Mouse (Mus musculus): Measurements from ENCODE around the gene Snx3. TPM values are rescaled to one million over a fixed set of nuclear protein-coding genes. Genes with fewer than 3 reads are reported as not detected.
A peak's percentile ranks its signal among the peaks of the same experiment; 100 is the strongest.

Snx3 gene
- polyA plus RNA-seq, 1 experiment from 2014 or later, result 240 TPM

DNA sequence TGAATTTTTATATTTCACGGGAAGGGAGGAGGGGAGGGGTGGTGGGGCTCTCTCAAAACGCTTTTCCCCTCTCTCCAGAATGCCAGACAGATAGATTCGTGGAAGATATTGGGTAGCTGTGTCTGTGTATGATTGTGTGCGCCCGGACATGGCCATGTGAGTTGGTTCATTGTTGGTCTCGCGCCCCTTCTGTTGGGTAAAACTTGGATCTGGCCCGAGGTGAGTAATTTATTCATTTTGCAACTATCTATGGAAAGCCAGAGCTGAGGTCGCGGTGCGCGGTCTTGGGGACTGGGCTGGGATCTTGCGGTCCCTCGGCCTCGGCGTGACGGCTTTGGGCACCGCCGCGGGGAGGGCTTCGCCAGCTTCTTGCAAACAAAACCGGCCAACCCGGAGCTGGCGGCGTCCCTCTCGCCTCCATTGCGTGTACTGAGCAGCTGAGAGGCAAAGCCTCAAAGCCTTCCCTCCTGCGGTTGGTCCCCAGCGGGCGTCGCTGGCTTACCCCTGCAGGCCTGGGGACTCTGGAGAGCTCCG, 82.1 kb downstream of the Snx3 start:
- no peak for DNase-seq (ENCODE audit: low spot score)
- H3K4me1 ChIP-seq, result peaks cover 46% of the 10 kb centered on the region

DNA sequence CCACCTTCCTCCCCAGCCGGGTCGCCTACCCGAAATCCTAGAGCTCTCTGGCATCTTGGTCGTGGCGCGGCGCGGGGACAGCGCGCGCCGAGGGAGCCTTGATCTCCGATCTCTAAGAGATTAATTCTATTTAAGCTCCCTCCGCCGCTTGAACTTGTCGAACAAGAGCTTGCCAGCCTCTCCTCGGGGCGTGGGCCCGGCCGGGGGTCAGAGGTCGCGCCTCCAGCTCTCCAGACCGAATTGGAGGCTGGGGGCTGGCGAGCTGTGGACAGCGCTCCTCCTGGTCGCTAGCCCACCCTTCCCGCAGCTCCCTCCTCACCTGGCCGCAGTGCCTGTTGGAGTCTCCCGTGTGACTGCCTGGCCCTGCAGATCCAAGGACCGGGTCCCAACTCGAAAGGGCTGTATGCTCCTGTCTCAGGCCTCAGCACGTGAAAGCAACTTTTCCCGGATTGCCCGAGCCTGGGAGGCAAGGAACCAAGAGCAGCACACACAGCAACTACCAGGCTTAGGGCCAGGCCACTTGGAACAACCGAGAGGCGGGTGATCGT, 82.7 kb downstream of the Snx3 start:
- WGBS, result under 1% methylated on average over 37 of the region's 37 CpGs
- Histone ChIP-seq H3K4me1 (peaks cover 43% of the 10 kb centered on the region), H3K27me3 (ENCODE audit: low read depth, poor library complexity, severe bottlenecking) (peaks cover 100% of the 10 kb centered on the region), H3K27ac (no peak overlapping the region), H3K9me3 (replicated peaks) (0 out of 2 replicates have a peak, but pooled peaks cover 4% of the 10 kb centered on the region), H3K36me3 (no peaks in the 10 kb centered on the region), H3K4me3 (peak overlapping the region; percentile 28)
- no peak for DNase-seq (ENCODE audit: low spot score)

More for the DNA sequence above, 82.1 kb downstream of the Snx3 start:
- under 1% methylated on average over 32 of the region's 32 CpGs for WGBS
- 0 out of 2 replicates have a peak, but pooled peaks cover 4% of the 10 kb centered on the region for H3K9me3 ChIP-seq (replicated peaks)
- no peak overlapping the region for H3K27ac ChIP-seq
- peaks cover 100% of the 10 kb centered on the region for H3K27me3 ChIP-seq (ENCODE audit: low read depth, poor library complexity, severe bottlenecking)
- H3K4me3 ChIP-seq, result peak overlapping the region; percentile 28
- H3K36me3 ChIP-seq, result no peaks in the 10 kb centered on the region

Other genes starting within 250 kb of the Snx3 start
- 2.3 and 3.8 TPM in 2 replicates for gene Foxo3, start 225.3 kb upstream of the Snx3 start, polyA plus RNA-seq (2016; fragmentation: Nextera tagmentation; extraction: Ambion mirVana)
- 4.0 and 4.6 TPM in 2 replicates for gene Afg1l, start 23.5 kb upstream of the Snx3 start, polyA plus RNA-seq (2016; fragmentation: Nextera tagmentation; extraction: Ambion mirVana)
- gene Nr2e1, start 81.6 kb downstream of the Snx3 start, polyA plus RNA-seq (2016; fragmentation: Nextera tagmentation; extraction: Ambion mirVana), result not detected in 2 replicates
- 8.4 and 8.9 TPM in 2 replicates for gene Ostm1, start 81.8 kb downstream of the Snx3 start, polyA plus RNA-seq (2016; fragmentation: Nextera tagmentation; extraction: Ambion mirVana)